Mouse (Mus musculus) ES-Bruce4 (cell line): ENCODE results near the gene Foxk1. TPM values are rescaled to one million over a fixed set of nuclear protein-coding genes. Genes with fewer than 3 reads are reported as not detected.

Source experiments
- H3K27ac ChIP-seq: 2 replicates; pipeline ENCODE4 v1.5.1; 2012; ENCODE audit warnings: low read length, inconsistent platforms; ENCODE audit not compliant: insufficient read depth
- H3K27me3 ChIP-seq: 2 replicates; pipeline ENCODE4 v1.6.1; 2012; ENCODE audit warnings: mild to moderate bottlenecking, low read length, inconsistent platforms; ENCODE audit not compliant: control insufficient read depth, poor library complexity, insufficient read depth, severe bottlenecking
- H3K36me3 ChIP-seq: 2 replicates; pipeline ENCODE4 v1.6.1; 2012; ENCODE audit warnings: inconsistent platforms, mild to moderate bottlenecking, low read length, moderate library complexity; ENCODE audit not compliant: control insufficient read depth, poor library complexity, insufficient read depth, severe bottlenecking
- H3K4me1 ChIP-seq: one replicate; pipeline ENCODE4 v1.8.1; 2011; ENCODE audit warnings: low read length; ENCODE audit not compliant: control insufficient read depth, insufficient read depth
- H3K4me3 ChIP-seq: 2 replicates; pipeline ENCODE4 v1.5.1; 2011; ENCODE audit warnings: low read depth, mild to moderate bottlenecking, low read length
- H3K9ac ChIP-seq: 2 replicates; pipeline ENCODE4 v1.6.1; 2012; ENCODE audit warnings: low read depth, mild to moderate bottlenecking, inconsistent platforms; ENCODE audit not compliant: poor library complexity, severe bottlenecking
- H3K9me3 ChIP-seq: replicated peaks from 2 replicates; pipeline ENCODE4 v1.6.1; 2012; ENCODE audit warnings: mild to moderate bottlenecking, low read length, inconsistent platforms; ENCODE audit not compliant: control insufficient read depth, poor library complexity, insufficient read depth, severe bottlenecking
- CTCF ChIP-seq: IDR thresholded peaks from one replicate; pipeline ENCODE4 v1.8.1; 2011; ENCODE audit warnings: low read depth, low read length
- EP300 ChIP-seq: IDR thresholded peaks from 2 replicates; pipeline ENCODE4 v1.6.1; 2011; ENCODE audit warnings: low read depth, low read length; ENCODE audit not compliant: insufficient read depth
- POLR2A ChIP-seq: IDR thresholded peaks from one replicate; pipeline ENCODE4 v1.8.1; 2011; ENCODE audit warnings: low read length; ENCODE audit not compliant: insufficient read depth
- polyA plus RNA-seq: library from polyadenylated mRNA; stranded (reverse); fragments of >200 nt; gene quantifications from 2 replicates; pipeline ENCODE4 v1.2.4, GENCODE M21; 2011; ENCODE audit warnings: low read depth; ENCODE audit not compliant: missing spikeins, insufficient read depth, insufficient read length

The Foxk1 gene
- polyA plus RNA-seq, 1 experiment = 17.7 TPM

GRCm38 (mm10) chr5:142493307-142493706 lies 92.0 kb downstream of the Foxk1 start:
- Histone ChIP-seq H3K9me3 (no peaks in the 10 kb centered on the region), H3K36me3 (no peaks in the 10 kb centered on the region), H3K9ac (no peak overlapping the region), H3K4me3 (no peak overlapping the region), H3K4me1 (no peaks in the 10 kb centered on the region), H3K27me3 (no peaks in the 10 kb centered on the region), H3K27ac (no peak overlapping the region)
- TF ChIP-seq POLR2A = no peak
- no peak for TF ChIP-seq CTCF
- no peak for TF ChIP-seq EP300

- no peak for TF ChIP-seq EP300
- TF ChIP-seq CTCF = no peak
- Histone ChIP-seq H3K4me3 (no peak overlapping the region), H3K36me3 (no peaks in the 10 kb centered on the region), H3K9ac (no peak overlapping the region), H3K27ac (no peak overlapping the region), H3K9me3 (no peaks in the 10 kb centered on the region), H3K27me3 (no peaks in the 10 kb centered on the region), H3K4me1 (peaks cover 8% of the 10 kb centered on the region)
Observed at GRCm38 (mm10) chr5:142495321-142496096, 94.2 kb downstream of the Foxk1 start.

- peak; percentile 82 for TF ChIP-seq CTCF
- no peak for TF ChIP-seq POLR2A
- no peak overlapping the region for H3K9ac ChIP-seq
- no peaks in the 10 kb centered on the region for H3K36me3 ChIP-seq
- H3K9me3 ChIP-seq = no peaks in the 10 kb centered on the region
- no peaks in the 10 kb centered on the region for H3K27me3 ChIP-seq
- no peak overlapping the region for H3K4me3 ChIP-seq
- H3K27ac ChIP-seq = no peak overlapping the region
- peaks cover 14% of the 10 kb centered on the region for H3K4me1 ChIP-seq
Observed at GRCm38 (mm10) chr5:142498964-142499363, 97.7 kb downstream of the Foxk1 start.

- TF ChIP-seq EP300 = 0 out of 2 replicates have a peak, but pooled peaks have one; percentile 46
- TF ChIP-seq POLR2A = no peak
- no peak overlapping the region for H3K4me3 ChIP-seq
Observed at GRCm38 (mm10) chr5:142500918-142501317, 99.6 kb downstream of the Foxk1 start.

GRCm38 (mm10) chr5:142502414-142502813 lies 101.1 kb downstream of the Foxk1 start:
- Histone ChIP-seq H3K4me3 (no peak overlapping the region), H3K9me3 (no peaks in the 10 kb centered on the region), H3K27ac (peak overlapping the region; percentile 16; the same call in 1 of the 2 replicates), H3K4me1 (peaks cover 14% of the 10 kb centered on the region), H3K27me3 (no peaks in the 10 kb centered on the region), H3K9ac (no peak overlapping the region), H3K36me3 (no peaks in the 10 kb centered on the region)
- TF ChIP-seq EP300 = peak; percentile 55; the same call in 1 of the 2 replicates
- peak; percentile 92 for TF ChIP-seq CTCF
- no peak for TF ChIP-seq POLR2A

More at GRCm38 (mm10) chr5:142500918-142501317, 99.6 kb downstream of the Foxk1 start:
- H3K4me1 ChIP-seq = peaks cover 14% of the 10 kb centered on the region
- no peak overlapping the region for H3K9ac ChIP-seq
- no peaks in the 10 kb centered on the region for H3K27me3 ChIP-seq
- no peaks in the 10 kb centered on the region for H3K9me3 ChIP-seq
- H3K36me3 ChIP-seq = no peaks in the 10 kb centered on the region
- no peak overlapping the region for H3K27ac ChIP-seq

- Histone ChIP-seq H3K9me3 (no peaks in the 10 kb centered on the region), H3K27ac (no peak overlapping the region), H3K9ac (no peak overlapping the region), H3K4me1 (peaks cover 14% of the 10 kb centered on the region), H3K27me3 (no peaks in the 10 kb centered on the region), H3K4me3 (no peak overlapping the region), H3K36me3 (no peaks in the 10 kb centered on the region)
- no peak for TF ChIP-seq POLR2A
- no peak for TF ChIP-seq EP300
- no peak for TF ChIP-seq CTCF
Observed at GRCm38 (mm10) chr5:142504175-142504574, 102.9 kb downstream of the Foxk1 start.
